Mouse (Mus musculus): Measurements from ENCODE around the gene BC053393.

GRCm38 (mm10) chr11:46549721-46550120 is 21.6 kb upstream of the BC053393 start:
- no peak for TF ChIP-seq CTCF (conservative IDR thresholded peaks at IDR 0.05; ENCODE audit: low read length)
- TF ChIP-seq NANOG (IDR thresholded peaks at IDR 0.05; ENCODE audit: borderline replicate concordance, low read length): no peak
- no peak for TF ChIP-seq POU5F1 (IDR thresholded peaks at IDR 0.05; ENCODE audit: borderline replicate concordance, low read length)

All from E14TG2a.4 (cell line).